In the genomic region with DNA sequence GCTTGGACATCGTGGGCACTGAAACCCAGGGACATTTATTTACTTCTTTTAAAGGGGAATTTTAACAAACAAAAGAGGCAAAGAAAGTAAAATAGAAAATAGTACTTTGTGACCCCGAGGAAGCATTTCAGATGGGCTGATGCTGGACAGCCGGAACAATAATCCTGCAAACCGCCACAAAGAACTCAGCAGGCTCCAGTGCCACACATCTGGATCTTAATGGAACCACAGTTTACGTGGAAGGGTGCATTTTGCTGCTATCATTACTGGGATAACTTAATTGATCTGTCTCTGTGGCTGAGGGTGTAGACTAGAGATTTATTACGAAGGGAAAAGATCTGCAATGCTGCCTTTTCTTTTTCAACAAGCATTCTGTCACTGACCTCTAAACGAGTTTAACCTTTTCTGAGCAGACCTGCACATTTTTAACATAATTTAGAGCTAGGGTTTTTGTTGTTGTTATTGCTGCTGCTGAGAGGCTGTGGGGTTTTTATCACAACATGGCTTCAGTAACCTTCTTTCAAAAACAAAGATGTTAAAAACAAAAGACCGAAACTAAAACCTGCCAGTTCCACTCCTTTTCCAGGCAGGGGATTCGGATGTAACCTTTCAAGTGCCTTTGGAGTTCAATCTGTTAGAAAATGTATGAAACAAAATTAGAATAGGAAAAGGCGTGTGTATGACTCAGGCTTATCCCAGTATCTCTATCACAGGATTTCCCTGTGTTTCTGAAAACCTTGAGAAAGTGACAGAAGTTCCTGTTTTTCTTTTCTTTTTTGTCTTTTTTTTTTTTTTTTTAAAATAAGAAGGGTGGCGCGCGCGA, we compare ENCODE assay signal across 8 mouse cellular contexts.
DNase-seq lines count a peak whose midpoint lies in the region; ATAC-seq lines count a peak whose summit lies in the region.

No protein-coding gene starts in this region.

- peak overlapping the region; percentile 87 for H3K4me2 ChIP-seq in kidney, embryonic 16.5 days (replicated peaks; ENCODE audit: low read depth, low read length)
- H3K4me2 ChIP-seq in hindbrain, embryonic 13.5 days, result peak overlapping the region; percentile 87
- peak overlapping the region; percentile 95 for H3K4me2 ChIP-seq in midbrain, embryonic 15.5 days

- no peak for ATAC-seq in kidney, embryonic 16.5 days (ENCODE audit: low FRiP score, low TSS enrichment)
- no peak for ATAC-seq in hindbrain, embryonic 13.5 days (ENCODE audit: low FRiP score)
- ATAC-seq in midbrain, embryonic 15.5 days (replicated peaks), result no peak

- H3K4me1 ChIP-seq in kidney, embryonic 16.5 days (ENCODE audit: insufficient read depth, low read length), result peaks cover 68% of the 10 kb centered on the region
- H3K4me1 ChIP-seq in hindbrain, embryonic 13.5 days (replicated peaks), result peaks cover 49% of the 10 kb centered on the region
- peaks cover 21% of the 10 kb centered on the region for H3K4me1 ChIP-seq in midbrain, embryonic 15.5 days

- H3K27me3 ChIP-seq in kidney, embryonic 16.5 days (ENCODE audit: insufficient read depth, low read length), result no peaks in the 10 kb centered on the region
- H3K27me3 ChIP-seq in hindbrain, embryonic 13.5 days, result no peaks in the 10 kb centered on the region; the same call in 1 of the 2 replicates
- peaks cover 14% of the 10 kb centered on the region for H3K27me3 ChIP-seq in midbrain, embryonic 15.5 days (replicated peaks)

- WGBS in kidney, embryonic 16.5 days, result 6% methylated on average over 14 of the region's 14 CpGs
- WGBS in hindbrain, embryonic 13.5 days, result 2% methylated on average over 14 of the region's 14 CpGs
- WGBS in midbrain, embryonic 15.5 days, result 5% methylated on average over 12 of the region's 14 CpGs

- H3K9me3 ChIP-seq in kidney, embryonic 16.5 days (ENCODE audit: low read length), result no peaks in the 10 kb centered on the region
- H3K9me3 ChIP-seq in hindbrain, embryonic 13.5 days, result no peaks in the 10 kb centered on the region
- H3K9me3 ChIP-seq in midbrain, embryonic 15.5 days, result no peaks in the 10 kb centered on the region

- no peak for DNase-seq in kidney, adult 11 months
- peak; percentile 24 for DNase-seq in T-cell, adult 2 months (ENCODE audit: low spot score)
- DNase-seq in left cerebral cortex, adult 8-10 months (ENCODE audit: low spot score in 2 of 2), result no peak
- no peak for DNase-seq in layer of hippocampus, adult 9-11 months
- no peak for DNase-seq in adrenal gland, postnatal 36 days

- peak overlapping the region; percentile 95; the same call in 1 of the 2 replicates for H3K27ac ChIP-seq in kidney, embryonic 16.5 days (ENCODE audit: low read length)
- peak overlapping the region; percentile 55; the same call in 1 of the 2 replicates for H3K27ac ChIP-seq in hindbrain, embryonic 13.5 days
- no peak overlapping the region for H3K27ac ChIP-seq in midbrain, embryonic 15.5 days

- peak overlapping the region; percentile 98 for H3K9ac ChIP-seq in kidney, embryonic 16.5 days (replicated peaks; ENCODE audit: low read length)
- peak overlapping the region; percentile 96 for H3K9ac ChIP-seq in hindbrain, embryonic 13.5 days
- H3K9ac ChIP-seq in midbrain, embryonic 15.5 days, result peak overlapping the region; percentile 78; the same call in 1 of the 2 replicates

- H3K36me3 ChIP-seq in kidney, embryonic 16.5 days (ENCODE audit: insufficient read depth, low read length), result peaks cover 6% of the 10 kb centered on the region; the same call in 1 of the 2 replicates
- H3K36me3 ChIP-seq in hindbrain, embryonic 13.5 days, result no peaks in the 10 kb centered on the region
- no peaks in the 10 kb centered on the region for H3K36me3 ChIP-seq in midbrain, embryonic 15.5 days (replicated peaks)

- peak overlapping the region; percentile 98 for H3K4me3 ChIP-seq in kidney, embryonic 16.5 days (ENCODE audit: low read length)
- H3K4me3 ChIP-seq in hindbrain, embryonic 13.5 days, result peak overlapping the region; percentile 91
- H3K4me3 ChIP-seq in midbrain, embryonic 15.5 days, result peak overlapping the region; percentile 94
